Mouse (Mus musculus): ENCODE results near the gene Klhl25.
"Not testable (repeated sequence)": the region's sequence is repeated elsewhere in the genome, so short reads cannot be mapped to it uniquely, and the experiment has no call there.

Gene Klhl25

DNA sequence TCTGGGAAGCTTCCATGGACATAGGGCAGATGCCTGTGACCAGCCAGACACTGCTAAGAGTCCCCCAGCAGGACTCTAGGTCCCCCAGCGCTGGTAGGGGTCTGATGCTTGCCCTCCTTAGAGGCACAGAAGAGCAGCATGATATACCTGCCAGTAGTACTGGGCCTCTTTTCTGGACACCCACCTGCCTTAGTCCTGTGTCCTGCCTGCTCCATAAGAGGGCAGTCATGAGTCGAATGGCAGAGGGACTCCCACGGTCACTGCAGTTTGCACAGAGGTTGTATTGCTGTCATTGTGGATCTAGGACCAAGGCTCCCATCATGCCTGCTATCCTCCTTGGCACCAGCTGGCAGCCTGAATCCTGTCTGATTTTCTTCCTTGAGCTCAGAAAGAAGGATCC, 25.1 kb downstream of the Klhl25 start:
- no peak for DNase-seq (ENCODE audit: low spot score)

DNA sequence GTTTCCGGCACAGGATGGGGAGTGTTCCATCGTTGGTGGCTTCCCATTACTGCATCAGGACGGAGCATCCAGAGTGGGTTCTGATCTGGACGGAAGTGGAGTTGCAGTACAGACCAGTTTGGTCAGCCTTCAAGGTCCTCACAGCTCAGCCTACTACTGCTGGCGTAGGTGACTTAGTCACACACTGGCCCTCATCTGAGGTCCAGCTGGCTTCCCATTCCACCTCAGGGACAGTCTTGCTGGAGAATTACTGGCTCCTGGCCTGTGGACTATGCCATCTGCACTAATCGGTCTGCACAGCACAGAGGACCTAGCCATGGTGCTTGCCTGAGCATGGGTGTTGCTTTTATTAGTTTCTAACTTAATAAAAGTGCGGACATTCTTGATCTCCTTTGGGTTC, 25.6 kb downstream of the Klhl25 start:
- no peak for DNase-seq (ENCODE audit: low spot score)

DNA sequence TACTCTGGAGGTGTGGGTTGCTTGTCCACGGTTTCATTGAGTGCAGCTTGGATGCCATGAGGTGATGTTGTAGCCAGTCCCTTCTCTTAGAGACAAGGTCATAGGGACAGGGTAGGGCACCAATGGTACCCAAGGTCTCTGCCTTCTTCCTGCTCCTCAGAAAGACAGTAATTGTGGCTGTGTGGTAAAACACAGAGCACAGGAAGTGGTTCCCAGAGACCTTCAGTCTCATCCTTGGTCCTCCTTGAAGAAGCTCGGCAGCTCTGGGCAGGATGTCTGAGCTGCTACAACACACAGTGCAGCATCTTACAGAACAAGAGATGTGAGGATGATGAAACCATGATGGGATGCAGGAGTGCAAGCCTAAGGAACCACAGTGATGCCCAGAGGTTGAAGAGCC, 31.3 kb downstream of the Klhl25 start:
- DNase-seq (ENCODE audit: low spot score): not testable (repeated sequence)

DNA sequence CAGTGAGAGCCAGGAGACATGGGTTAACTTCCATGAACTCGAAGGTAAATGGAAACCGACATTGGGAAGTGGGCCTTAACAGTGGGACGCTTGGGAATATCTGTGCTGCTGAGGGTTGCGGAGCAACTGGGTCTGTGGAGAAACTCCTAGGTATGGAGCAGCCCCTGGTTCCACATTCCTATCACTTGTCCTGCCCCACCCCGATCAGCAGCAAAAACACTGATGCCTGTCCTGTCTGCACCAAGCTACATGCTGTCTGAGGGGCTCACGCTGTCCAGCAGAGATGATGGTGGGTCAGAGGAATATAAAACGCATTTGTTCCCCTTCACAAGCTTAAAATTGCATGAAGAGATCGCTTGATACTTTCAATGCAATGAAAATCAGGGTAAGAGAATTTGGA, 32.1 kb downstream of the Klhl25 start:
- no peak for DNase-seq (ENCODE audit: low spot score)

DNA sequence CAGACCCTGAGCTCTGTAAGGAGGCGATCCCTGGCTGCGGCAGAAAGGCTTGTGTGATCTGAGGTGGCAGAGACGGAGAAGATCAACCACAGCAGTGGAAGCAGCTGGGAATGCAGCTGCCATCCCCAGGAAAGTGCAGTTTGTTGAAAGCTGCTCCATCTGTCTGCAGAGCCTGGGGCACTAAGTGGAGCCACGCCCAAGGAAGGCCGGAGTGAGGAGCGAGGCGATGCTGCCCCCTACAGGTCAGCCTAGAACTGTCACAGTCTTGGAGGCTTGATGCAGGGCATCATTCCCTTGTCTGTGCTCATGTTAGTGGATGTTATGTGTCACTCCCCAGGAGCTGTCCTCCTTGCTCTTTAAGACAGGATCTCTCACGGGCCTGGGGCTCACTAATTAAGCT, 32.5 kb downstream of the Klhl25 start:
- peak; percentile 83 for DNase-seq (ENCODE audit: low spot score)

DNA sequence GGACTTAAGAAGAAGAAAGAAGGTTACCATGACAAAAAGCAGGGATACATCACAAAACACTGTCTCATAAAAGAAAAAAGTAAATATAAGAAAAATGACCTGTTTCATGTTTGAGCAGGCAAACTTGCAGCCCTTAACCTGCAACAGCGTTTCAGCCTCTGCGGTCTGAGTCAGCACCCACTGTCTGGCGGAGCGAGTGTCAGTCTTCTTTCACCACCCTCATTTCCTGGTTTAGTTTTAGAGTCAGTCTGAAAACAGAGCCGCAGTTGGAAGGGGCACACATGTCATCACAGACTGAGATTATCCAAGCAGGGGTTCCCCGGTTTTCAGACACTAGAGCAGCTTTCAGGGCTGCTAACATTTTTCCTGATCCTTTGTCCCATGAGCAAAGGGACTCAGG, 33.3 kb downstream of the Klhl25 start:
- no peak for DNase-seq (ENCODE audit: low spot score)

DNA sequence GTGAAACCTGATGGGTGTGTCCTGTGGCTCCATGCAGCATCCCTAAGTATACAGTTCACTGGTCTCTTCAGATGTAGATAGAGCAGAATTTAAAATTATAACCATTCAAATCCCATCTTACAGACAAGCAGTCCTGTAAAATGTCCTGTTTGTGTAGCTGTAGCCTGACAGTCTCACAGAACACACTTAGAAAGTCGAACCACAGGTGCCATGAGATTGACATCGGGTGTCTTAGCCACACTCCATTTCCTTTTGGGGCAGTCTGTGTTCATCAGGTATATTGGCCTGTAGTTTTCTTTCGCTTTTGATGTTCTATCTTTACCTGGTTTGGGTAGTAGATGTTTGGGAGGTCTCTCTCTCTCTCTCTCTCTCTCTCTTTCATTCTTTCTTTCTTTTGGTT, 33.7 kb downstream of the Klhl25 start:
- DNase-seq (ENCODE audit: low spot score): no peak

DNA sequence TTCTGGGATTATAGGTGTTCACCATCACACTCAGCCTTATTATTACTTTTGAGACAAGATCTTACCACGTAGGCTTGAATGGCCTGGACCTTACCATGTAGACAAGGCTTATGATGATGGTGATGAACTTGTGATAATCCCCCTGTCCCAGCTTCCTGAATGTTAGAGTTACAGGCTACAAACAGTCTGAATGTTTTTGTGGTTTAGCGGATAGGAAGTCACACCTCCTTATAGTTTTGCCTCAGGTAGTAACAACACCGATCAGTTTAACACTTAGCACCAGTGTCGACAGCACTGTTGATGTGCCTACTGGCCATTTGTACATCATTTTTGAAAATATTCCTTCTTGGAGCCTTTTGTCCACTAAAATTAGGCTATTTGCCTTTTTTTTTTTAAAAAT, 43.4 kb downstream of the Klhl25 start:
- no peak for DNase-seq (ENCODE audit: low spot score)

DNA sequence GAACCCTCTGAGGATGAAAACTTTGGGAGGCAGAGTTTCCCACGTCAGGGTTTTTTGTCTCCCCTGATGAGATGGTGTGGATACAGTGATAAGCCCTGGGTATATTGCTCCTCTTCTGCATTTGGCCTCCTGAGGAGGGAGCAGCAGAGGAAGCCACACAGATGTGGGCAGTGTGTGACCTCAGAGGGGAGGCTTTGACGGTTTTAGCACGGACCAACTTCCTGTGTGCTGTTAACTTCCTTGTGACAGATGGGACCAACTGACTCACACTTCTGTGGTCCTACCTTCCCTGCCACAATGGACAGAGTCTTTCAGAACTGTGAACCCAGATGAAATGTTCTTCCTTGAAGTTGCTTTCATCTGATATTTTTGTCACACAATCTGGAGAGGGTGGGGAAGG, 44.6 kb downstream of the Klhl25 start:
- DNase-seq (ENCODE audit: low spot score): no peak

DNA sequence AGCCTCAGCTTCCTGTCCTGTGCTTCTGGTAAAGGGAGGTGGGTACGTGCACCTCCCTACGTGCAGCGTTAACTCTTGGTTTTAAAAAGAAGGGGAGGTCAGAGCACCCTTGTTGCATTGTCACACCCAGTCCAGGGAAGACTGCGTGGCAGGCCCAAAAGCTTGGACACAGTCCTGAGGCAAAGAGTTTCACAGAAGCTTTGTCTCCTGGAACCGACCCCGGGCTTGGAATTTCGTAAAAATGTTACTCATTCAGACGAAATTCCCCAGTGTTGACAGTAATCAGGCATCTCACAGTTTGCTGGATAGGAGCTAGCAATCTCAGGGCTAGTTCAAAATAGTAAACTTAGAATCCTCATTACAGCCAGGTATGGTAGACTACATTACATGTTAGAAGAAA, 45.6 kb downstream of the Klhl25 start:
- no peak for DNase-seq (ENCODE audit: low spot score)

DNA sequence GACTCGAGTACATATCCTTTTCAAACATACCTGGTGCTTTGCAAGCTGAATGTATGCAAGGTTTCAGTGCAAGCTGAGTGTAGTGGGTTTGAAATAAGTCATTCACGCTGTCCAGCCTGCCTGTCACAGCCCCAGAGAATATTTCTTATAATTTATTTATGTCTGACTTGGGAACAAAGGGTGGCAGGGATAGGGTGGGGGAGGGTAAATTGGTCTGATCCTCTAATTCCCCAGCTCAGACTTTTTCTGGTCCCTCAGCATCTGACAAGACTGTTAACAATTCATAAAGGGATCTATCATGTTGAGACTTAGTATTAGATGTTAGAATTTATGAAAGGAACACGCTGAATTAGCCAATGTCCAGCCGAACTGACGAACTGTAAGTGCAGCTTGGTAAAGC, 48.9 kb downstream of the Klhl25 start:
- DNase-seq (ENCODE audit: low spot score): no peak

DNA sequence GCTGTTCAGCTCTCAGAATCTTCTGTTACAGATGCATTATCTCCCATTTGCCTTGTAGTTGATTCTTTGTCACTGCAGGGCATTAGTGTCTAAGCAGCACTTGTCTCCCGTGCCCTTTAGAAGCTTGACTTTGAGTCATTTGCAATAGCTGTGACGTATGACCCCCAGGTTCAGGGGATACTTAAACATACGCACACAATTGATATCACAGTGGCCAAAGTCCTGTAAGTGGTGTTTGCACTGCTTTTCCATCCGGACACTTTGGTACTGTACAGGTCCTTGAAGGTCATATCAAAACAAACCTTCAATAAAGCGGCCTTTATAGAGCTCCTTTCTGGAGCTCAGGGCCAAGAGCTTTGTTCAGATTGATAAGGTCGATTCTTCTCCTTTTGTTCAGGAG, 51.0 kb downstream of the Klhl25 start:
- no peak for DNase-seq (ENCODE audit: low spot score)

DNA sequence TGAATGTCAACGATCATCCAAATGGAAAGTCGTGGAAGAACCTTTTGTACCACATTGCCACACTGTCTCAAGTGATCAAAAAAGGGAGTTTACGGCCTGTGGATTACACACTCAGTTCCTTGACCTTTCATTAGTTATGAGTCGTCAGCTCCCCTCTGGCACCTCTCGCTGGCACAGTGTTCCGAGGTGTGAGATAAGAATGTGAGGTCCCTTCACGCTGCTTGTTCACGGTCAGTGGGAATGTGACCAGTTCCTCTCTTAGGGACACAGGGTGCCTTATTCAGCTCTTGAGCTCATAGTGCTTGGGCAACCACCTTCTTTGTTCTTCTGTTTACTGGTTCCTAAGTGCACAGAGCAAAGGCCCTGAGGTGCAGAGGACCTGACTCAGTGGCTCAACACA, 51.4 kb downstream of the Klhl25 start:
- DNase-seq (ENCODE audit: low spot score): no peak

DNA sequence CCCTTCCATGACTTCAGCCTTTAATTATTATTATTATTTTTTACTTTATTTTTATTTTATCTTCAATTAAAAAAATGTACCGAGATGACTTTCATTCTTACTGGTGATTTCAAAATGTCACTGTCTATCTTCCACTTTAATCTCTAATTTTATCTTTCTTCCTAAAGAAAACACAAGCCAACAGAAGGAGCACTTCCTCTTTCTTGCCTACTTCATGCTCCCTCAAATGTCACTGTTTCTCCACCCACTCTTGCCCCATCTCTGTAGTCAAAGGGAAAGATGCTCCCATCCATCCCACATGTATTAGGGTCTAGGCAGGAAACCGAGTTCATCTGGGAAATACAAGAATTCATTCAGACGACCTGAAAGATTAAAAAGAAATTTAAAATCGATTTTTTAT, 51.8 kb downstream of the Klhl25 start:
- DNase-seq (ENCODE audit: low spot score): no peak

DNA sequence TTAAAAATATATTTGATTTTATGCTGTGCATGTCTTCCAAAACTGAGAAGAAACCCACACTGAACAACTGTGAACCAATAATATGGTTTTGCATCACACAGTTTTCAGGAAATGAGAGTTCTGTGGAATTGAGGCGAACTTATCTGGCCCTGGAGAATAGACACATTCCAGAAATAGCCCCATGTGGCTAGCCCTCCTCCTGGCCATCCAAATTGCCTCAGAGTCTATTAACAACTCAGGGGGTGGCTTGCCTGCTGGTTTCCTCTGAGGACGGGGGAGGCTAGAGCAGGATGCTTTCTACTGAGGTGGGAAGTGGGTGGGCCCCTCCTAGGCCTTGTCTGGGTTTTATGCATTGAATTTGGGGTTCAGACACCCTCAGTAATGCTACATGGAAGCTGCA, 57.0 kb downstream of the Klhl25 start:
- no peak for DNase-seq (ENCODE audit: low spot score)

DNA sequence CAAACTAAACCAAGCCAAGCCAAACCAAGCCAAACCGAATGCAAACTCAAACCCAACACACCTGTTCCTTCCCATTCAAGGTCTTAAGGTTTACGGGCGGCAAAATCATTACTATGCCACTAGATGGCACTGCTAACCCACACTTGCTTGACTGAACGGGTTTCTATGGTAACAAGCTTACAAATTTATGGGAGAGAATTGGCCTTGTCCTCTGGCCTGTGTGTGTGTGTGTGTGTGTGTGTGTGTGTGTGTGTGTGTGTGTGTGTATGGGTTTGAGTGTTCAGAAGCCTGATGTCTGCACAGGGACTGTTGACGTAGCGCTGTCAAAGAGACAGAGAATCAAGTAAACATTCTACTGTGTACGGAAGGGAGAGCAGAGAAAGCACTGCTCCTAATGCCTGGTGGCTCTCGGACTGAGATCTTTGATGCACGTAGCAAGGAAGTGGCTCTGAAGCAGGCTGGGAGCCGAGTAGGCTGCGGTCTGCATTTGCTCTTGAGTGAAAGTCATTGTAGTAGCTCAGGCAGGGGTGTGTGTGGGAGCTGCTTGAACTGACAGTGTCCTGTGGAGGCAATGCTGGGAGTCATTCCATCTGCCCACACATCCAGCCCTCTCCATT, 62.0 kb downstream of the Klhl25 start:
- peak; percentile 70 for DNase-seq (ENCODE audit: low spot score)

DNA sequence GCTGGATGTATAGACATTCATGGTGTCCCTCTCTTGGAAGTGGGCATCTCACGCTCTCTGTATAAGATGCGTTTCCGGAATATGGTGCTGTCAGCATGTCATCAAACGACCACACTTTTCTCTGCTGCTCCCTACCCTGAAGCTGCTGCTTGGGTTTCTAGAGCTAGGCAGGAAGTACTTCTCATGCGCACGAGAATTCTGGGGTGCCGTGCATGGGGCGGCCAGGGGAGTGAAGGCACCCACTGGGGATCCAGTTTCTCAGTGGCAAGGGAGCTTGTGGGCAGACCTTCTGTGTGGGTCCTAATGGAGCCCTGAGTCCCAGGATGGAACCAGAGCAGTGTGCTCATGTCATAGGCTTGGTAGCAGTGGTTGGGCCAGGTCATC, 62.5 kb downstream of the Klhl25 start:
- DNase-seq (ENCODE audit: low spot score): no peak

DNA sequence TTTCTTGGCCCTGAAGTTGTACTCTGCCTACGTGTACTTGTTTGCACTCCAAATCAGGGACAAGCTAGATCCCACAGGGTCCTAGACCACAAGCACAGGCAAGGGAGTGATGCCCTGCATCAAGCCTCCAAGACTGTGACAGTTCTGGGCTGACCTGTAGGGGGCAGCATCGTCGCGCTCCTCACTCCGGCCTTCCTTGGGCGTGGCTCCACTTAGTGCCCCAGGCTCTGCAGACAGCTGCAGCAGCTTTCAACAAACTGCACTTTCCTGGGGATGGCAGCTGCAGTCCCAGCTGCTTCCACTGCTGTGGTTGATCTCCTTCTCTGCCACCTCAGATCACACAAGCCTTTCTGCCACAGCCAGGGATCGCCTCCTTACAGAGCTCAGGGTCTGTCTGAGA, 65.8 kb downstream of the Klhl25 start:
- DNase-seq (ENCODE audit: low spot score): peak; percentile 58

DNA sequence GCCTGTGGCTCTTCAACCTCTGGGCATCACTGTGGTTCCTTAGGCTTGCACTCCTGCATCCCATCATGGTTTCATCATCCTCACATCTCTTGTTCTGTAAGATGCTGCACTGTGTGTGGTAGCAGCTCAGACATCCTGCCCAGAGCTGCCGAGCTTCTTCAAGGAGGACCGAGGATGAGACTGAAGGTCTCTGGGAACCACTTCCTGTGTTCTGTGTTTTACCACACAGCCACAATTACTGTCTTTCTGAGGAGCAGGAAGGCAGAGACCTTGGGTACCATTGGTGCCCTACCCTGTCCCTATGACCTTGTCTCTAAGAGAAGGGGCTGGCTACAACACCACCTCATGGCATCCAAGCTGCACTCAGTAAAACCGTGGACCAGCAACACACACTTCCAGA, 67.4 kb downstream of the Klhl25 start:
- not testable (repeated sequence) for DNase-seq (ENCODE audit: low spot score)

DNA sequence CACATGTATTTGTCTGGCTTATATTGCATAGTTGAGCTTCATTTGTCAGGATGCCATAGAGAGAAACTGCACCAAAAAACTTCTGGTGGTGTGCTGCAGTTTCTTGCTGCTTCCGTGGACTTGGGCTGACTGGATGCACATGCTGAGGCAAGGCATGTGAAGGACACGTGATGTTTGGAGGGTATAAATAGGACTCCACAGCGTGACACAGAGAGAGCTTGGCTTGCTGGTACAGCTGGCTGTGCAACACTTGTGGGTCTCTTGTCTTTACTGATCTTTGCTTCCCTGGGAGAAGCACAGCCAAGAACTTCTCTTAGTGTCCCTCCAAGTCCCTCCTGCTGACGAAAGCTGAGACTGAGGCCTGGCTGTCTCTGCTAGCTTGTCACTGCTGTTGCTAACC, 69.6 kb downstream of the Klhl25 start:
- DNase-seq (ENCODE audit: low spot score): peak; percentile 33

DNA sequence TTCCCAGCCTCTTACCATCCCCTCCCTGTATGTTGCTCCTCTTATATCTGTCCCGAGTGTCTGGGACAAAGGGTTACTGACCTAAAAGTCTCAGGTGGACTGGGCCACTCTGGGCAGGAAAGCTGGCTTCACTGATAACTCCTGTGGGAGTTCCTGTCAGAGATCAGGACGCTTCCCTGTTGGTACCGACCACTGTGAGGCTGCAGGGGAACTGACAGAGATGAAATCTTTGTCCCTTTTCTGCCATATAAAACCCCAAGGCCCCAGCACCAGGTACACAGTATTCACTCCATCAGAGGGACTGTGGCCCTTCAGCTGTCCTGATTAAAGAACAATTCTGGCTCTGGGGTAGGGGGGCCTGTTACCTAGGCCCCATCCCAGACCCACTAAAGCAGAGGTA, 71.6 kb downstream of the Klhl25 start:
- DNase-seq (ENCODE audit: low spot score): not testable (repeated sequence)
